22 mouse cellular contexts compared by ENCODE assay signal in genomic region chr15:31427390-31427789, GRCm38 (mm10). TPM values are rescaled to one million over a fixed set of nuclear protein-coding genes. Genes with fewer than 3 reads are reported as not detected.
DNase-seq lines count a peak whose midpoint lies in the region; ATAC-seq and TF ChIP-seq lines count a peak whose summit lies in the region.
"Had no signal": no experiment of that assay in that cellular context is flagged by ENCODE, and none has a peak within 500 bp of the region (broad histone marks: within the 10 kb centered on the region; RNA-seq: fewer than 3 reads in every experiment).

No protein-coding gene starts in this region.

- TF ChIP-seq CTCF in kidney, postnatal 0 days (IDR thresholded peaks at IDR 0.05; ENCODE audit: low read depth): peak; percentile 31; the same call in 1 of the 2 replicates
- TF ChIP-seq CTCF in lung, adult 2 months (IDR thresholded peaks at IDR 0.05; ENCODE audit: insufficient read depth, low read length): 0 out of 2 replicates have a peak, but pooled peaks have one; percentile 14
- TF ChIP-seq CTCF in ES-Bruce4 (IDR thresholded peaks at IDR 0.05; ENCODE audit: low read depth, low read length): peak; percentile 20
- TF ChIP-seq CTCF in bone marrow, adult 2 months (IDR thresholded peaks at IDR 0.05; ENCODE audit: control insufficient read depth, insufficient read depth, low read length): 0 out of 2 replicates have a peak, but pooled peaks have one; percentile 11

- WGBS in kidney, postnatal 0 days: 57% methylated on average over 3 of the region's 3 CpGs
- 60% methylated on average over 3 of the region's 3 CpGs for WGBS in lung, adult 2 months
- 70% methylated on average over 3 of the region's 3 CpGs for WGBS in bone marrow, adult 2 months
- WGBS in limb, embryonic 10.5 days: 63% methylated on average over 3 of the region's 3 CpGs

- no peaks in the 10 kb centered on the region for H3K4me1 ChIP-seq in kidney, postnatal 0 days (replicated peaks; ENCODE audit: insufficient read depth, low read length)
- no peaks in the 10 kb centered on the region for H3K4me1 ChIP-seq in lung, adult 2 months (ENCODE audit: control insufficient read depth, insufficient read depth, low read length)
- H3K4me1 ChIP-seq in ES-Bruce4 (ENCODE audit: control insufficient read depth, insufficient read depth, low read length): no peaks in the 10 kb centered on the region
- no peaks in the 10 kb centered on the region for H3K4me1 ChIP-seq in bone marrow, adult 2 months (ENCODE audit: control insufficient read depth, insufficient read depth, low read length)
- peaks cover 11% of the 10 kb centered on the region; the same call in 1 of the 2 replicates for H3K4me1 ChIP-seq in limb, embryonic 10.5 days
- H3K4me1 ChIP-seq: limb, embryonic 12.5 days; liver, embryonic 15.5 days had no signal

- no peak overlapping the region for H3K4me2 ChIP-seq in kidney, postnatal 0 days (ENCODE audit: low read length)
- H3K4me2 ChIP-seq: hindbrain, embryonic 13.5 days; limb, embryonic 12.5 days; liver, embryonic 15.5 days; midbrain, embryonic 15.5 days had no signal

- H3K4me3 ChIP-seq in kidney, postnatal 0 days (replicated peaks; ENCODE audit: low read depth, low read length): no peak overlapping the region
- no peak overlapping the region for H3K4me3 ChIP-seq in lung, adult 2 months (replicated peaks; ENCODE audit: extremely low read depth, low read depth, low read length)
- H3K4me3 ChIP-seq in ES-Bruce4 (ENCODE audit: low read depth, low read length): no peak overlapping the region
- H3K4me3 ChIP-seq in bone marrow, adult 2 months (replicated peaks; ENCODE audit: control insufficient read depth, low read depth, low read length): no peak overlapping the region
- H3K4me3 ChIP-seq in limb, embryonic 10.5 days: no peak overlapping the region
- H3K4me3 ChIP-seq: erythroblast, embryonic 14.5 days; hindbrain, embryonic 13.5 days; limb, embryonic 12.5 days; liver, embryonic 15.5 days; midbrain, embryonic 15.5 days had no signal

- H3K9ac ChIP-seq in kidney, postnatal 0 days (ENCODE audit: low read depth, low read length): no peak overlapping the region
- no peak overlapping the region for H3K9ac ChIP-seq in ES-Bruce4 (ENCODE audit: low read depth, poor library complexity, severe bottlenecking)
- H3K9ac ChIP-seq: limb, embryonic 12.5 days; liver, embryonic 15.5 days; midbrain, embryonic 15.5 days had no signal

- H3K27ac ChIP-seq in kidney, postnatal 0 days: no peak overlapping the region
- no peak overlapping the region for H3K27ac ChIP-seq in ES-Bruce4 (ENCODE audit: insufficient read depth, low read length)
- no peak overlapping the region for H3K27ac ChIP-seq in bone marrow, adult 2 months (ENCODE audit: control insufficient read depth, insufficient read depth, low read depth, low read length, poor library complexity)
- H3K27ac ChIP-seq in limb, embryonic 10.5 days: no peak overlapping the region
- H3K27ac ChIP-seq: hindbrain, embryonic 13.5 days; limb, embryonic 12.5 days; liver, embryonic 15.5 days; midbrain, embryonic 15.5 days had no signal

- no peaks in the 10 kb centered on the region for H3K27me3 ChIP-seq in kidney, postnatal 0 days (ENCODE audit: insufficient read depth, low read length)
- no peaks in the 10 kb centered on the region for H3K27me3 ChIP-seq in ES-Bruce4 (ENCODE audit: control insufficient read depth, insufficient read depth, low read length, poor library complexity, severe bottlenecking)
- no peaks in the 10 kb centered on the region for H3K27me3 ChIP-seq in limb, embryonic 10.5 days (ENCODE audit: low read depth, poor library complexity, severe bottlenecking)
- H3K27me3 ChIP-seq: hindbrain, embryonic 13.5 days; limb, embryonic 12.5 days; liver, embryonic 15.5 days; midbrain, embryonic 15.5 days had no signal

- no peak for ATAC-seq in kidney, postnatal 0 days (replicated peaks; ENCODE audit: low FRiP score, low read depth)
- ATAC-seq: forebrain, embryonic 16.5 days; midbrain, embryonic 15.5 days had no signal

- no peaks in the 10 kb centered on the region for H3K9me3 ChIP-seq in kidney, postnatal 0 days (replicated peaks; ENCODE audit: low read length)
- H3K9me3 ChIP-seq in ES-Bruce4 (replicated peaks; ENCODE audit: control insufficient read depth, insufficient read depth, low read length, poor library complexity, severe bottlenecking): no peaks in the 10 kb centered on the region
- no peaks in the 10 kb centered on the region for H3K9me3 ChIP-seq in limb, embryonic 10.5 days (replicated peaks)
- H3K9me3 ChIP-seq: hindbrain, embryonic 13.5 days; limb, embryonic 12.5 days; liver, embryonic 15.5 days; midbrain, embryonic 15.5 days had no signal

- H3K36me3 ChIP-seq in kidney, postnatal 0 days (ENCODE audit: insufficient read depth, low read length): no peaks in the 10 kb centered on the region
- no peaks in the 10 kb centered on the region for H3K36me3 ChIP-seq in ES-Bruce4 (ENCODE audit: control insufficient read depth, insufficient read depth, low read length, poor library complexity, severe bottlenecking)
- no peaks in the 10 kb centered on the region for H3K36me3 ChIP-seq in limb, embryonic 10.5 days
- H3K36me3 ChIP-seq: hindbrain, embryonic 13.5 days; limb, embryonic 12.5 days; liver, embryonic 15.5 days; midbrain, embryonic 15.5 days had no signal

- DNase-seq in kidney, postnatal 0 days (ENCODE audit: low spot score): no peak
- no peak for DNase-seq in kidney, adult 11 months
- DNase-seq in lung, adult 2 months: no peak
- DNase-seq in lung, postnatal 25 days (ENCODE audit: low spot score): no peak
- no peak for DNase-seq in limb, embryonic 10.5 days (ENCODE audit: low spot score)
- DNase-seq: adrenal gland, postnatal 25 days; B cell, adult 2 months; cerebellum, adult 2 months; cerebellum, postnatal 14 days; kidney, adult 18-20 months; kidney, postnatal 10 days; layer of hippocampus, postnatal 36 days; spleen, adult 18-20 months; thymus, postnatal 4 days had no signal

- TF ChIP-seq EP300 in ES-Bruce4 (IDR thresholded peaks at IDR 0.05; ENCODE audit: insufficient read depth, low read depth, low read length): no peak

- no peak for TF ChIP-seq POLR2A in lung, adult 2 months (IDR thresholded peaks at IDR 0.05; ENCODE audit: borderline replicate concordance, extremely low read depth, low read depth, low read length)
- no peak for TF ChIP-seq POLR2A in ES-Bruce4 (IDR thresholded peaks at IDR 0.05; ENCODE audit: insufficient read depth, low read length)
- TF ChIP-seq POLR2A in bone marrow, adult 2 months (IDR thresholded peaks at IDR 0.05; ENCODE audit: borderline replicate concordance, control insufficient read depth, low read depth, low read length): no peak

RNA-seq across cellular contexts. Expression of gene Ropn1l, which starts 26.1 kb away (rescaled TPM):
- 5.2 and 5.8 TPM in 2 replicates for polyA plus RNA-seq in kidney, postnatal 0 days (2015; fragmentation: Nextera tagmentation; extraction: Ambion mirVana)
- polyA plus RNA-seq in lung, adult 2 months (2012; rRNA removed): 2.1 and 2.4 TPM in 2 replicates
- polyA plus RNA-seq in ES-Bruce4 (2011; ENCODE audit: insufficient read depth, insufficient read length, low read depth, missing spikeins): 1.5 and 1.6 TPM in 2 replicates
- not detected in 2 replicates for polyA plus RNA-seq in bone marrow, adult 2 months (2011; ENCODE audit: insufficient read depth, insufficient read length, low replicate concordance, missing spikeins)
- polyA plus RNA-seq in limb, embryonic 10.5 days (2016; fragmentation: Nextera tagmentation; extraction: Ambion mirVana): 2.7 and 4.7 TPM in 2 replicates

RNA-seq across cellular contexts. Expression of gene Ankrd33b, which starts 59.9 kb away (rescaled TPM):
- polyA plus RNA-seq in kidney, postnatal 0 days (2015; fragmentation: Nextera tagmentation; extraction: Ambion mirVana): 10.5 and 12.0 TPM in 2 replicates
- 39.4 and 42.2 TPM in 2 replicates for polyA plus RNA-seq in lung, adult 2 months (2012; rRNA removed)
- polyA plus RNA-seq in ES-Bruce4 (2011; ENCODE audit: insufficient read depth, insufficient read length, low read depth, missing spikeins): 1.4 and 1.6 TPM in 2 replicates
- 1.2 and 3.9 TPM in 2 replicates for polyA plus RNA-seq in bone marrow, adult 2 months (2011; ENCODE audit: insufficient read depth, insufficient read length, low replicate concordance, missing spikeins)
- polyA plus RNA-seq in limb, embryonic 10.5 days (2016; fragmentation: Nextera tagmentation; extraction: Ambion mirVana): 0.25 and 0.39 TPM in 2 replicates
